Mouse (Mus musculus) urinary bladder, postnatal 36 days (tissue): Measurements from ENCODE around the gene Slc25a40.

ENCODE experiments used
- DNase-seq, 2 experiments: peaks; one replicate each; pipeline ENCODE4 v3.0.0; 2022; ENCODE audit warnings: low spot score in 2 of 2, mixed read lengths in 1 of 2

Gene Slc25a40

DNA sequence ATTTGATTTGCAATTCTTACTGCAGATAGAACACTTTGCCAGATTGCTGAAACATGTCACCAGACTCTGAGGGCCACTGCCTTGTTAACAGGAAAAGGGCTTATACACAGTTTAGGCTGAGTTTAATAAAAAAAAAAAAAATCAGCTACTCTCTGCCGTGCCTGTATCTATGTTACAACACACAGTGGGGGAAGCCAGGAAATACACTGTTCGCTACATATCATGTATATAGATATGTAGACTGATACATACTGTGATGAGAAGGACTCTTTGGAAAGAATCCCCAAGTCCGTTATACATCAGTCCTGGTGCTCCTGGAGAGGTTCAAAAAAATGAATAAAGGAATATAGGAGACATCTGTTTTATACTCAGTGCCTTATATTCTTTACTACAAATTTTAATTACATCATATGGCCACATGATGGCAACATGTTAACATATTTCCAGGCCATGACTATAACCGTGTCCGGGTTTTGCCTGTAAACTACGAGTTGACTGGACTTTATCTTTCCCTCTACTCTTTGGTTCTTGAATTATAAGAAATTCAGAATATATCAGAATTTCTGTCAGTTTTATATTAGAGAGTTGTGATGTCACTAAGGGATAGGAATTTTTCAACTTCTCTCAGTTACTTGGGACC, 66.9 kb downstream of the Slc25a40 start:
- no peak for DNase-seq

DNA sequence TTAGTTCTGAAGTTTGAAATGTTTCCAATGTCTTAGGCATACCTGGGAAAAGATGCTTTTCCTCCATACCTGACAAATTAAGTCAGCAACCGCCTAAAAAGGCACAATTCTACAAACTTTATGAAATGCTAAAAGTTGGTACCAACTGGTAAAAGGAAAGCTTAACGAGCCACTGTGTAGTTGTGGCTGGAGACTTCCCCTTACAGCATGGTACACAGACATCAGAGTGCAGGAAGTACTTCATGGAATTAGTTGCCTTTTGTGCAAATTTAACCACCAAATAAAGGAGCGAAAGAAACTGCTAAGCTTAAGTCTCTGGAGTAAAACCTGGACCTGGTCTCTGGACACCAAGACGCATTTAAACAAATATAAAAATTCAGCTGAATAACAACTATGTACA, 69.1 kb downstream of the Slc25a40 start:
- DNase-seq, result no peak
